Mouse (Mus musculus): ENCODE data around the gene Htra2. TPM values are rescaled to one million over a fixed set of nuclear protein-coding genes. Genes with fewer than 3 reads are reported as not detected.
A peak's percentile ranks its signal among the peaks of the same experiment; 100 is the strongest.

Gene Htra2
- polyA plus RNA-seq, 1 experiment from 2014 or later, result 50.5 TPM

DNA sequence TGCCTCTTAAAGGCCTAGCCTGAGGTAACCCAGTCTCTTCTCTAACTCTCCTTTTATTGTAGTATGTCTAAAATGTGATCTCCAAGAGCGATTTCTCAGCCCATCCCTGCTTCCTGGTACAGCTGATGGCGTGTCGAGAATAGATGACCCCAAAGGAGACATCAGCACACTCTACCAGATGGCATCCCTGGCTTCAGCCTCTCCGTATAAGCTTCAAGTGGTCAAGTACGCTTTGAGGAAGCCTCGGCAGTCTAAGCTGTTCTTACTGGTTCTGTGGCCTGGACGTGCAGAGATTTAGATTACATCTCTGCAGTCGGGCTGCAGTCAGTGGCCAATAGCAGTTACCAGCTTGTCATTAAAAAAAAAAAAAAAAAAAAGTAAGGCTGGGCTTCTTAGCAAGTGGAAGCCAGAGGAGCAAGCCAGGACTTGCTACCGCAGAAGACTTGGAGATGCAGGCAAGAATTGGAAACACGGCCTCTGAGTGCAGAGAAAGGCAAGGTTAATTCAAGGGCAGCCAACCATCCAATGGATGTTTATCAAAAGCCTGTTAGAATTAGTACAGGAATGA lies 49.5 kb downstream of the Htra2 start:
- H3K9ac ChIP-seq (replicated peaks; ENCODE audit: low read depth), result no peak overlapping the region
- H3K4me3 ChIP-seq (ENCODE audit: low read depth, low read length), result no peak overlapping the region
- no peaks in the 10 kb centered on the region for H3K36me3 ChIP-seq (ENCODE audit: insufficient read depth, low read length)
- TF ChIP-seq EP300 (IDR thresholded peaks at IDR 0.05) (no peak), CTCF (IDR thresholded peaks at IDR 0.05) (no peak)
- no peak for ATAC-seq
- no peak overlapping the region for H3K4me2 ChIP-seq (replicated peaks; ENCODE audit: low read depth, low read length)
- peaks cover 4% of the 10 kb centered on the region; the same call in 1 of the 2 replicates for H3K4me1 ChIP-seq (ENCODE audit: insufficient read depth, low read depth, low read length)
- WGBS, result 75% methylated on average over 10 of the region's 10 CpGs
- H3K9me3 ChIP-seq (ENCODE audit: low read length), result no peaks in the 10 kb centered on the region
- DNase-seq (ENCODE audit: low spot score), result no peak
- H3K27ac ChIP-seq (ENCODE audit: low read length), result no peak overlapping the region
- H3K27me3 ChIP-seq (replicated peaks; ENCODE audit: insufficient read depth, low read length), result no peaks in the 10 kb centered on the region

- ATAC-seq, result peak; percentile 76
- peak; percentile 84 for DNase-seq (ENCODE audit: low spot score)
- Histone ChIP-seq H3K4me2 (replicated peaks; ENCODE audit: low read depth, low read length) (no peak overlapping the region), H3K27ac (ENCODE audit: low read length) (no peak overlapping the region), H3K9me3 (ENCODE audit: low read length) (no peaks in the 10 kb centered on the region), H3K27me3 (replicated peaks; ENCODE audit: insufficient read depth, low read length) (no peaks in the 10 kb centered on the region), H3K4me1 (ENCODE audit: insufficient read depth, low read depth, low read length) (peaks cover 4% of the 10 kb centered on the region; the same call in 1 of the 2 replicates), H3K9ac (replicated peaks; ENCODE audit: low read depth) (no peak overlapping the region), H3K4me3 (ENCODE audit: low read depth, low read length) (no peak overlapping the region), H3K36me3 (ENCODE audit: insufficient read depth, low read length) (no peaks in the 10 kb centered on the region)
- 37% methylated on average over 7 of the region's 7 CpGs for WGBS
- TF ChIP-seq CTCF (IDR thresholded peaks at IDR 0.05) (no peak; the same call in 1 of the 2 replicates), EP300 (IDR thresholded peaks at IDR 0.05) (no peak)
Measured at GRCm38 (mm10) chr6:83004872-83005271, 50.2 kb downstream of the Htra2 start.

GRCm38 (mm10) chr6:83004309-83004708 lies 50.8 kb downstream of the Htra2 start:
- Histone ChIP-seq H3K9ac (replicated peaks; ENCODE audit: low read depth) (no peak overlapping the region), H3K27me3 (replicated peaks; ENCODE audit: insufficient read depth, low read length) (no peaks in the 10 kb centered on the region), H3K4me2 (replicated peaks; ENCODE audit: low read depth, low read length) (no peak overlapping the region), H3K4me3 (ENCODE audit: low read depth, low read length) (no peak overlapping the region), H3K27ac (ENCODE audit: low read length) (no peak overlapping the region), H3K9me3 (ENCODE audit: low read length) (no peaks in the 10 kb centered on the region), H3K36me3 (ENCODE audit: insufficient read depth, low read length) (no peaks in the 10 kb centered on the region), H3K4me1 (ENCODE audit: insufficient read depth, low read depth, low read length) (peaks cover 4% of the 10 kb centered on the region; the same call in 1 of the 2 replicates)
- DNase-seq (ENCODE audit: low spot score) (no peak), ATAC-seq (no peak)
- 62% methylated on average over 2 of the region's 2 CpGs for WGBS
- TF ChIP-seq CTCF (IDR thresholded peaks at IDR 0.05) (no peak), EP300 (IDR thresholded peaks at IDR 0.05) (no peak)

DNA sequence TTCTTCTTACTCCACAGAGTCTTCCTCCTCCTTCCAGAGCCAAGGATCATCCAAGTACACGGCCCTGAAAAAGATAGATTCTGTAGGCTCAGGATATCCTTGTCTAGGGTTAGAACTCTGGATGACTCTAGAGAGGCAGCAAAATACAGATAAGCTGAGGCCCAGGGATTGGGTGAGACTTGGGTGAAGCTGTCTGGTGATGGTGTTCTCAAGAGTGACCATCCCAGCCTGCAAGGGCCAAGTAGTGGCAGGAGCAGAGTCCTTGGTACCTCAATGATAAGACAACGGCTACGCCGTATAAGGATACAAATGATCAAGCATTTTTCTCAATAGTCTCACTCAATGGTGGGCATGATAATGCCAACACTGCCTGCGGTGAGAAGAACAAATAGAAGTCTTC lies 51.2 kb downstream of the Htra2 start:
- Histone ChIP-seq H3K27me3 (replicated peaks; ENCODE audit: insufficient read depth, low read length) (no peaks in the 10 kb centered on the region), H3K4me2 (replicated peaks; ENCODE audit: low read depth, low read length) (no peak overlapping the region), H3K9ac (replicated peaks; ENCODE audit: low read depth) (no peak overlapping the region), H3K4me3 (ENCODE audit: low read depth, low read length) (no peak overlapping the region), H3K36me3 (ENCODE audit: insufficient read depth, low read length) (no peaks in the 10 kb centered on the region), H3K4me1 (ENCODE audit: insufficient read depth, low read depth, low read length) (peaks cover 4% of the 10 kb centered on the region; the same call in 1 of the 2 replicates), H3K9me3 (ENCODE audit: low read length) (no peaks in the 10 kb centered on the region), H3K27ac (ENCODE audit: low read length) (no peak overlapping the region)
- TF ChIP-seq CTCF (IDR thresholded peaks at IDR 0.05), result no peak
- TF ChIP-seq EP300 (IDR thresholded peaks at IDR 0.05), result no peak
- DNase-seq (ENCODE audit: low spot score) (no peak), ATAC-seq (no peak)
- WGBS, result 82% methylated on average over 5 of the region's 5 CpGs

- Histone ChIP-seq H3K4me3 (ENCODE audit: low read depth, low read length) (no peak overlapping the region), H3K27me3 (replicated peaks; ENCODE audit: insufficient read depth, low read length) (no peaks in the 10 kb centered on the region), H3K9me3 (ENCODE audit: low read length) (no peaks in the 10 kb centered on the region), H3K36me3 (ENCODE audit: insufficient read depth, low read length) (no peaks in the 10 kb centered on the region), H3K4me2 (replicated peaks; ENCODE audit: low read depth, low read length) (no peak overlapping the region), H3K27ac (ENCODE audit: low read length) (no peak overlapping the region), H3K9ac (replicated peaks; ENCODE audit: low read depth) (no peak overlapping the region), H3K4me1 (ENCODE audit: insufficient read depth, low read depth, low read length) (peaks cover 4% of the 10 kb centered on the region; the same call in 1 of the 2 replicates)
- WGBS, result 91% methylated on average over 1 of the region's 1 CpGs
- TF ChIP-seq CTCF (IDR thresholded peaks at IDR 0.05), result no peak
- TF ChIP-seq EP300 (IDR thresholded peaks at IDR 0.05), result no peak
- DNase-seq (ENCODE audit: low spot score) (no peak), ATAC-seq (no peak)
Measured at GRCm38 (mm10) chr6:83003082-83003481, 52.0 kb downstream of the Htra2 start.

MicroRNAs within 50 kb of the gene (microRNA counts, 519-probe panel; counts per million panel counts)
- microRNA mmu-miR-3470a+mmu-miR-3470b, result not detected

Small RNAs within 50 kb of the gene (microRNA-seq; reads per million reads assigned to microRNA genes)
- not detected for gene Mir3470a
- gene Mir7040, result not detected

Other genes starting within 250 kb of the Htra2 start
- 8.8 and 14.3 TPM in 2 replicates for gene Sema4f, start 115.5 kb downstream of the Htra2 start, polyA plus RNA-seq (2015; fragmentation: Nextera tagmentation; extraction: Ambion mirVana)
- gene M1ap, start 108.4 kb downstream of the Htra2 start, polyA plus RNA-seq (2015; fragmentation: Nextera tagmentation; extraction: Ambion mirVana), result 1.8 and 2.5 TPM in 2 replicates
- gene Dok1, start 21.8 kb downstream of the Htra2 start, polyA plus RNA-seq (2015; fragmentation: Nextera tagmentation; extraction: Ambion mirVana), result 22.8 and 23.3 TPM in 2 replicates
- 10.1 and 11.4 TPM in 2 replicates for gene Loxl3, start 21.1 kb downstream of the Htra2 start, polyA plus RNA-seq (2015; fragmentation: Nextera tagmentation; extraction: Ambion mirVana)
- 201 and 205 TPM in 2 replicates for gene Aup1, start 752 bp downstream of the Htra2 start, polyA plus RNA-seq (2015; fragmentation: Nextera tagmentation; extraction: Ambion mirVana)
- 1.9 and 2.4 TPM in 2 replicates for gene Dqx1, start 2.6 kb upstream of the Htra2 start, polyA plus RNA-seq (2015; fragmentation: Nextera tagmentation; extraction: Ambion mirVana)
- not detected in 2 replicates for gene Tlx2, start 15.0 kb upstream of the Htra2 start, polyA plus RNA-seq (2015; fragmentation: Nextera tagmentation; extraction: Ambion mirVana)
- gene Pcgf1, start 22.6 kb upstream of the Htra2 start, polyA plus RNA-seq (2015; fragmentation: Nextera tagmentation; extraction: Ambion mirVana), result 24.3 and 26.0 TPM in 2 replicates
- 1.9 and 3.4 TPM in 2 replicates for gene Lbx2, start 31.1 kb upstream of the Htra2 start, polyA plus RNA-seq (2015; fragmentation: Nextera tagmentation; extraction: Ambion mirVana)
- 1.2 and 1.5 TPM in 2 replicates for gene Ccdc142, start 46.3 kb upstream of the Htra2 start, polyA plus RNA-seq (2015; fragmentation: Nextera tagmentation; extraction: Ambion mirVana)
- 1.9 TPM in 2 replicates for gene Gm42688, start 46.3 kb upstream of the Htra2 start, polyA plus RNA-seq (2015; fragmentation: Nextera tagmentation; extraction: Ambion mirVana)
- 127 and 128 TPM in 2 replicates for gene Mrpl53, start 53.8 kb upstream of the Htra2 start, polyA plus RNA-seq (2015; fragmentation: Nextera tagmentation; extraction: Ambion mirVana)
- gene Mogs, start 60.2 kb upstream of the Htra2 start, polyA plus RNA-seq (2015; fragmentation: Nextera tagmentation; extraction: Ambion mirVana), result 21.6 and 23.5 TPM in 2 replicates
- 57.9 and 62.4 TPM in 2 replicates for gene Wbp1, start 66.3 kb upstream of the Htra2 start, polyA plus RNA-seq (2015; fragmentation: Nextera tagmentation; extraction: Ambion mirVana)
- 14.5 and 18.1 TPM in 2 replicates for gene Ino80b, start 70.2 kb upstream of the Htra2 start, polyA plus RNA-seq (2015; fragmentation: Nextera tagmentation; extraction: Ambion mirVana)
- 51.2 and 63.8 TPM in 2 replicates for gene Rtkn, start 80.2 kb upstream of the Htra2 start, polyA plus RNA-seq (2015; fragmentation: Nextera tagmentation; extraction: Ambion mirVana)
- 3.1 and 3.3 TPM in 2 replicates for gene Wdr54, start 101.1 kb upstream of the Htra2 start, polyA plus RNA-seq (2015; fragmentation: Nextera tagmentation; extraction: Ambion mirVana)
- gene 1700003E16Rik, start 101.1 kb upstream of the Htra2 start, polyA plus RNA-seq (2015; fragmentation: Nextera tagmentation; extraction: Ambion mirVana), result 6.1 and 9.8 TPM in 2 replicates
- 55.3 and 63.7 TPM in 2 replicates for gene Dctn1, start 110.6 kb upstream of the Htra2 start, polyA plus RNA-seq (2015; fragmentation: Nextera tagmentation; extraction: Ambion mirVana)
- 5.0 and 5.3 TPM in 2 replicates for gene Slc4a5, start 164.6 kb upstream of the Htra2 start, polyA plus RNA-seq (2015; fragmentation: Nextera tagmentation; extraction: Ambion mirVana)